Mouse (Mus musculus): Measurements from ENCODE around the gene Bicc1.

DNA sequence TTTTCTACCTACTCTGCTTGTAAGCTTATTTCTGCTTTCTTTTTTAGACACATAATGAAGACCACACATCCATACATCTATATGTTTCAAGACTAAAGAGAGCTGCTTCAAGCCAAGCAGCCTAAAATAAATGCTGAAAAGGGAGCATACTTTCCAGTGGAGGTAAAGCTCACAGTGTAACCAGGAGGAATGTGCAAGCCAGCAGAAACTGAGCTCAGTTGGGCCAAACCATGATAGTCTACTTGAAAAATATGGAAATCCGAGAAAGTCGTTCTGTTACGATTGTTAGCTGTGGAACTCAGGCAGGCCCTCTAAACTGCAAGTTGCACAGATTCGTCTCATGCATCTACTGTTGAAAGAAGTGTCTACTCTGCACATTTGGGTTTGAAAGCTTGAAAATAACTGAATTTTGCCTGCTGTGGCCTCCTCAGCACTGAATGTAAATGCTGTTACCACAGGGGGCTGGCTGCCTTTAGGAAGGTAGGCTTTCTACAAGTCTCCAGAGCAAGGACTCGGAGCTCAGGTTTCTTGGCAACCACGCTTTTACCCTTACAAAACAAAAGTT lies 19.1 kb downstream of the Bicc1 start:
- TF ChIP-seq CTCF (IDR thresholded peaks at IDR 0.05; ENCODE audit: low read depth) (no peak), EP300 (IDR thresholded peaks at IDR 0.05; ENCODE audit: low read depth) (no peak)
